Mouse (Mus musculus): Measurements from ENCODE around the gene Get4. TPM values are rescaled to one million over a fixed set of nuclear protein-coding genes. Genes with fewer than 3 reads are reported as not detected.

The Get4 gene
- polyA plus RNA-seq, 1 experiment from 2014 or later: 124 TPM

DNA sequence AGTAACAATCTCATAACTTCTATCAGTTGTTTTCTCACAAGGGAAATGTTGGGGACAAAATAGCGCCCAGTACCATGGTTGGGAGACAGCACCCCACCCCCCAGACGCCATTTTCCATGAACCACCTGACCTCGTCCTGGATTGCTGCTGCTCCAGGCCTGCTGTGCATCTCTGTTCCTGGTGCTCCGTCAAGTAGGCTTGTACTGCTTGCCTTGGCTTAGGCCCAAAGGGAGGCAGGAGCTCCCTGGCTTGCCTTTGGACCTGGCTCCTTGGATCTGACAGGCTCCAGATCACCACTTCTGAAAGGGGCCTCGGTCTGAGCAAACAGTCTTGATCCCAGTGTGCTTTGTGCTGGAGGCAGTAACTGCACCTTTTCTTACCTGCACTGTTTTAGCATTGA is 7.7 kb downstream of the Get4 start:
- H3K4me3 ChIP-seq (ENCODE audit: low read length): no peak overlapping the region
- ATAC-seq: no peak
- peaks cover 5% of the 10 kb centered on the region for H3K4me1 ChIP-seq (ENCODE audit: control insufficient read depth, insufficient read depth, low read depth, low read length)
- H3K27me3 ChIP-seq (replicated peaks; ENCODE audit: control insufficient read depth, insufficient read depth, low read length): no peaks in the 10 kb centered on the region
- no peak overlapping the region for H3K27ac ChIP-seq (ENCODE audit: low read depth, low read length)
- H3K9me3 ChIP-seq (ENCODE audit: control insufficient read depth, low read length): no peaks in the 10 kb centered on the region
- WGBS: 87% methylated on average over 5 of the region's 5 CpGs
- H3K9ac ChIP-seq (ENCODE audit: low read depth, low read length): no peak overlapping the region
- H3K36me3 ChIP-seq (ENCODE audit: control insufficient read depth, insufficient read depth, low read length): peaks cover 18% of the 10 kb centered on the region
- no peak overlapping the region for H3K4me2 ChIP-seq (ENCODE audit: low read length)

DNA sequence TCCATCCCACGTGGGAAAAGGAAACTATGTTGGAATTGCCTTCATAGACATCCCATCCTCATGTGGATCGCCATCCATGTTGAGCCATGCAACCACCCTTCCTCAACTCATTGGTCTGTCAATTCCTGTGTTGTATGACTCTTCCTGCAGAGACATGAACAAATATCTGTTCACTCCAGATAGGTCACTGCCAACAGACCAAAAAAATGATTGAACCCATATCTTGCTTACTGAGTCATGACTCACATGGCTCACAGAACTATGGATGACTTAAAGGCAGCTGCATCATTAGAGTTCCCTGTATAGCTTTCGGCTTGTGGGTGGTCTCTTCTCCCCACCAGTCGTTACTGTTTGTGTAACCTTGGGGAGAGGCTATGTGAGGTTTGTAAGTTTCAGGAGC is 9.3 kb downstream of the Get4 start:
- no peaks in the 10 kb centered on the region for H3K27me3 ChIP-seq (replicated peaks; ENCODE audit: control insufficient read depth, insufficient read depth, low read length)
- H3K4me3 ChIP-seq (ENCODE audit: low read length): no peak overlapping the region
- no peak overlapping the region for H3K4me2 ChIP-seq (ENCODE audit: low read length)
- peaks cover 25% of the 10 kb centered on the region for H3K36me3 ChIP-seq (ENCODE audit: control insufficient read depth, insufficient read depth, low read length)
- no peak for ATAC-seq
- H3K4me1 ChIP-seq (ENCODE audit: control insufficient read depth, insufficient read depth, low read depth, low read length): no peaks in the 10 kb centered on the region; the same call in 1 of the 2 replicates
- H3K27ac ChIP-seq (ENCODE audit: low read depth, low read length): no peak overlapping the region
- H3K9ac ChIP-seq (ENCODE audit: low read depth, low read length): no peak overlapping the region
- 90% methylated on average over 4 of the region's 4 CpGs for WGBS
- H3K9me3 ChIP-seq (ENCODE audit: control insufficient read depth, low read length): no peaks in the 10 kb centered on the region

DNA sequence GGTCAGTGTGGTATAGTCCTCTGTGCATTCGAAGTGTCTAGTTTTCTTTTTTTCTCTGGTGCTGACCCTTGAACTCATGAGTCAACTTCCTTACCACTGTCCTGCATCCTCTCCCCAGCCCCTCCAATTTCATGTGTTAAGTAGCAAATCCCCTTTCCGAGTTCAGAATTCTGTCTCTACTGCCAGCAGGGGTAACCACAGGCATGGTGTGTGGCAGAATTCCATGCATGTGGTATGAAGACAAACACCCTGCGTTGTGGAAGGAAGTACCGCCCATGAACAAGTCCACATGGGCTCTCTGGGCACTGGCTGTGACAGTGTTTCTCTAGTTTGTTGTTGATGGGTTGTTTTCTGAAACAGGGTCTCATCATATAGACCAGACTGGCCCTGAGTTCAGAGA is 15.5 kb downstream of the Get4 start:
- peaks cover 37% of the 10 kb centered on the region for H3K36me3 ChIP-seq (ENCODE audit: control insufficient read depth, insufficient read depth, low read length)
- no peaks in the 10 kb centered on the region for H3K9me3 ChIP-seq (ENCODE audit: control insufficient read depth, low read length)
- H3K27me3 ChIP-seq (replicated peaks; ENCODE audit: control insufficient read depth, insufficient read depth, low read length): no peaks in the 10 kb centered on the region
- no peak overlapping the region for H3K4me3 ChIP-seq (ENCODE audit: low read length)
- 90% methylated on average over 4 of the region's 4 CpGs for WGBS
- no peak overlapping the region for H3K9ac ChIP-seq (ENCODE audit: low read depth, low read length)
- no peak for ATAC-seq
- no peaks in the 10 kb centered on the region for H3K4me1 ChIP-seq (ENCODE audit: control insufficient read depth, insufficient read depth, low read depth, low read length)
- H3K4me2 ChIP-seq (ENCODE audit: low read length): no peak overlapping the region
- H3K27ac ChIP-seq (ENCODE audit: low read depth, low read length): no peak overlapping the region

DNA sequence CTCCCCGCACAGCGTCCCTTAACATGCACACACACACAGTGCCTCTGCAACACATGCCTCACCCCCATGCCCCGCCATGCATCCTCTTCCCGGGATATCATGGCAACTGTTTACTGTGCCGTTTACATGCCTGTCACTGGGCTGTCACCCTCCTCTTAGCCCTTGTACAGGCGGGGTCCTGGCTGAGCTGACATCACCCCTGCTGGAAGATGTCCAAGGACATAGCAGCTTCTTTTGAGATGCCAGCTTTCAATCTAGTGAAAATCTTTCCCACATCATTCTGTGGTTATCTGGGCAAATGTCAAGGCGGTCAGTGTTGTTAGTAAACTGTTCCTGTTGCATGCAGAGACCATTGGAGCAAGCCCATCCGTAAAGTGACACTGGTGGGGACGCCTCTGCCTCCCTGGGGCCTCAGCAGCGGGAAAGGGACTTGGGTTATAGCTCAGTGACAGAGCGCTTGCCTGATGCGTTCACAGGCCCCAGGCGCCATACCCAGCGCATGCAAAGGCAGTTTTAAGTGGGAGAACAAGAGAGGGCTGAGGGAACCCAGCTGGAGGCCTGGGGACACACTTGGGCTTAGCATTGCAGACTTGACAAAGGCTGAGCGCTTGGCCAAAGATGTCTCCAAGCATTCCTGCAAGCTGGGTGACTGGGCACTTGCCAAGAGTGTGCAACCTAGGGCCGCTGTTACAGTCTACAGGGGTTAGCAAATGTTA is 18.8 kb downstream of the Get4 start:
- no peak for ATAC-seq
- Histone ChIP-seq H3K4me1 (ENCODE audit: control insufficient read depth, insufficient read depth, low read depth, low read length) (no peaks in the 10 kb centered on the region), H3K9me3 (ENCODE audit: control insufficient read depth, low read length) (no peaks in the 10 kb centered on the region), H3K4me3 (ENCODE audit: low read length) (no peak overlapping the region), H3K4me2 (ENCODE audit: low read length) (no peak overlapping the region), H3K27ac (ENCODE audit: low read depth, low read length) (peak overlapping the region; percentile 51; the same call in 1 of the 2 replicates), H3K9ac (ENCODE audit: low read depth, low read length) (no peak overlapping the region), H3K36me3 (ENCODE audit: control insufficient read depth, insufficient read depth, low read length) (peaks cover 21% of the 10 kb centered on the region), H3K27me3 (replicated peaks; ENCODE audit: control insufficient read depth, insufficient read depth, low read length) (no peaks in the 10 kb centered on the region)
- WGBS: 57% methylated on average over 16 of the region's 16 CpGs

DNA sequence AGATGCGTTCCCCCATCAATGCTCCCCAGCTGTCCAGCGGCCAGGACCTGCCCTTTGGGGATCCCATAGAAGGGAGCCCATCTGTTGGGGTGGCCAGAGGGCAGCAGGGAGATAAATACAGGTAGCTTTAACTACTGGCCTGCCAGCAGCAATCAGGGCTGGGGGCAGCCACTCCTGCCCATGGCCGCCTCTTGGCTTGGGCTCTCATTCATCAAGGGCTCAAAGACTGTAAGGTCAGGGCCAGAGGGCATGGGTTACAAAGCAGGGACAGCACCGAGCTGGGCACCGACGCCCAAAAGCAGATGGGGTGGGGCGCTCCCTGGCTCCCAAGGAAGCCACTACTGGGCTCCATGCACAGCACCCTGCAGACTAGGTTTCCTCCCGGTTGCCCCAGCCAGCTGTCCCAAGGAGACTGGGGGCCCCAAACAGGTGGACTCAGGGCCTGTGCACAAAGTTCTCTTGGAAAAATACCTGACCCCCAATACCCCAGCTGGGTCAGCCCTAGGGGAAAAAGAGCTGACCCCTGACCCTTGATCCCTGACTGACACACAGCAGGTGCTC is 19.9 kb downstream of the Get4 start:
- H3K4me1 ChIP-seq (ENCODE audit: control insufficient read depth, insufficient read depth, low read depth, low read length): no peaks in the 10 kb centered on the region
- no peaks in the 10 kb centered on the region for H3K27me3 ChIP-seq (replicated peaks; ENCODE audit: control insufficient read depth, insufficient read depth, low read length)
- H3K27ac ChIP-seq (ENCODE audit: low read depth, low read length): no peak overlapping the region
- ATAC-seq: no peak
- peaks cover 15% of the 10 kb centered on the region; the same call in 1 of the 2 replicates for H3K36me3 ChIP-seq (ENCODE audit: control insufficient read depth, insufficient read depth, low read length)
- H3K9me3 ChIP-seq (ENCODE audit: control insufficient read depth, low read length): no peaks in the 10 kb centered on the region
- no peak overlapping the region for H3K4me3 ChIP-seq (ENCODE audit: low read length)
- WGBS: 43% methylated on average over 8 of the region's 8 CpGs
- H3K4me2 ChIP-seq (ENCODE audit: low read length): no peak overlapping the region
- H3K9ac ChIP-seq (ENCODE audit: low read depth, low read length): no peak overlapping the region

DNA sequence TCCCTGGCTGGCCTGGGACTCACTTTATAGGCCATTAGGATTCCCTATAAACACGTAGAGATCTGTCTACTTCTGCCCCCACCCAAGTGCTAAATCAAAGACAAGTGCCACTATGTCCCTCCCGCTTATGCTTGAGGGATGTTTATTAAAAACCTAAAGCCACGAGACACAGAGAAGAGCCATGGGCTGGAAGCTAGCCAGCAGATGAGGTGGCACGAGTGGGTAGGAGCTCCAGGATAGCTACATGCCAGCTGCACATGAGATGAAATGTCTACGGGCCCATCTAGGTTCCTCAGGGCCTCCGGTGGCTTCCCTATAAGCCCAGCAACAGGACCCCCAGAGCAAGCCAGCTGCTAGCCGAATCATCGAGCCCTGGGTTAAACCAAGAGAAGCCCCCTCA is 25.2 kb downstream of the Get4 start:
- no peaks in the 10 kb centered on the region for H3K27me3 ChIP-seq (replicated peaks; ENCODE audit: control insufficient read depth, insufficient read depth, low read length)
- no peak for ATAC-seq
- peaks cover 6% of the 10 kb centered on the region for H3K36me3 ChIP-seq (ENCODE audit: control insufficient read depth, insufficient read depth, low read length)
- H3K27ac ChIP-seq (ENCODE audit: low read depth, low read length): no peak overlapping the region
- H3K9me3 ChIP-seq (ENCODE audit: control insufficient read depth, low read length): no peaks in the 10 kb centered on the region
- no peak overlapping the region for H3K4me3 ChIP-seq (ENCODE audit: low read length)
- H3K4me1 ChIP-seq (ENCODE audit: control insufficient read depth, insufficient read depth, low read depth, low read length): no peaks in the 10 kb centered on the region; the same call in 1 of the 2 replicates
- H3K9ac ChIP-seq (ENCODE audit: low read depth, low read length): no peak overlapping the region
- no peak overlapping the region for H3K4me2 ChIP-seq (ENCODE audit: low read length)
- WGBS: 76% methylated on average over 8 of the region's 8 CpGs

DNA sequence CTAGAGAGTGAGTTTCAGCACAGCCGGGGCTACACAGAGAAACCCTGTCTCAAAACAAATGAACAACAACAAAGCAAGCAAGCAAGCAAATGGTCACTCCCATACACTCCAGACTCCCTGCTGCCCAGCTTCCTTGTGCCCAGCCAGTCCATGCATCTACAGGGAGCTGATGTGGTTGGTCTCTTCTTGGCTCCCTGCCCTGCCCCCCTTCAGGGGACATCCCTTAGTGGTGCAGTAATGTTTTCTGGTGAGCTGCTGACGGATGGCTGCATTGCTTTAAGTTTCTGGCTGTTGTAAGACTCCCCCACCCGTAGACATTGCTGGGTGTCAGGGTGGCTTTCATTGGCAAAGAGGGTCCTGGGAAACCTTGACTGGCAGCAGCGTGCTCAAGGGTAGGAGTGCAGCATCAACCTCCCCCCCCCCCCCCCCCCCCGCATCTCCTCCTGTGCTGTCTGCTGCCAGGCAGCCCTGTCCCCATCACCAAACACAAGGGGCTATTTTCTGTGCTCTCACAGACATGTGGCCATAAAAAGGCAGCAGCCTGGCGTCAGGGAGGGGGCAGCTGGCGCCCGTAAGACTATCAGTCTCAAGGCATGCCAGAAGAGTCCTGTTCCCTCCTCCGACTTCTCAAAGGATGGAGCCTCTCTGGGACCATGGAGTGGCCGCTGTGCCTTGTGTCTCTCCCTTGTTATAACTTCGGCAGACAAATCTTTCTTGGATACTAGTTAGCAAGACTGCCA is 29.4 kb downstream of the Get4 start:
- peak; percentile 43 for ATAC-seq
- Histone ChIP-seq H3K27ac (ENCODE audit: low read depth, low read length) (no peak overlapping the region), H3K4me3 (ENCODE audit: low read length) (no peak overlapping the region)

DNA sequence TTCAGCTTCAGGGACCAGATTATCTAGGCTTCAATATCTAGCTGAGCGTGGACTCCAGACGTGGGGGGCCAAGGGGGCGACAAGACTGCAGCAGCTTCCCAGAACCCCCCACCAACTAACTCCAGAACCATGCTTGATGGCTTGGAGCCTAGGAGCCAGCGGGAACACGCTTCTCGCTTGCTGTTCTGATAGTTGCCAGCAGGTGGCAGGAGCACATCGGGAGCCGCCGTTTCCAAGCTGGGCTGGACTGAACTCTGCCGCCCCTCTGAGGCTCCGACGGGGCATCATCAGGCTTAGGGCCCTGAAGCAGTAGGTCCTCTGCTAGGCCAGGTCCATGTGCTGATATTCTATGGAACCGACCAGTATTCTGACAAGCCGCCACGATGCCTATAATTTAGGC is 30.1 kb downstream of the Get4 start:
- Histone ChIP-seq H3K9ac (ENCODE audit: low read depth, low read length) (no peak overlapping the region), H3K9me3 (ENCODE audit: control insufficient read depth, low read length) (no peaks in the 10 kb centered on the region), H3K4me2 (ENCODE audit: low read length) (no peak overlapping the region), H3K27me3 (replicated peaks; ENCODE audit: control insufficient read depth, insufficient read depth, low read length) (no peaks in the 10 kb centered on the region), H3K4me1 (ENCODE audit: control insufficient read depth, insufficient read depth, low read depth, low read length) (no peaks in the 10 kb centered on the region; the same call in 1 of the 2 replicates), H3K27ac (ENCODE audit: low read depth, low read length) (no peak overlapping the region), H3K36me3 (ENCODE audit: control insufficient read depth, insufficient read depth, low read length) (peaks cover 4% of the 10 kb centered on the region; the same call in 1 of the 2 replicates), H3K4me3 (ENCODE audit: low read length) (no peak overlapping the region)
- WGBS: 4% methylated on average over 15 of the region's 15 CpGs
- peak; percentile 53 for ATAC-seq

More for the DNA sequence above, 29.4 kb downstream of the Get4 start:
- H3K4me2 ChIP-seq (ENCODE audit: low read length): no peak overlapping the region
- no peak overlapping the region for H3K9ac ChIP-seq (ENCODE audit: low read depth, low read length)
- H3K27me3 ChIP-seq (replicated peaks; ENCODE audit: control insufficient read depth, insufficient read depth, low read length): no peaks in the 10 kb centered on the region
- no peaks in the 10 kb centered on the region; the same call in 1 of the 2 replicates for H3K4me1 ChIP-seq (ENCODE audit: control insufficient read depth, insufficient read depth, low read depth, low read length)
- H3K36me3 ChIP-seq (ENCODE audit: control insufficient read depth, insufficient read depth, low read length): peaks cover 4% of the 10 kb centered on the region; the same call in 1 of the 2 replicates
- H3K9me3 ChIP-seq (ENCODE audit: control insufficient read depth, low read length): no peaks in the 10 kb centered on the region
- WGBS: 55% methylated on average over 11 of the region's 11 CpGs
